Mouse (Mus musculus): ENCODE results near the gene Pitpnm2.

DNA sequence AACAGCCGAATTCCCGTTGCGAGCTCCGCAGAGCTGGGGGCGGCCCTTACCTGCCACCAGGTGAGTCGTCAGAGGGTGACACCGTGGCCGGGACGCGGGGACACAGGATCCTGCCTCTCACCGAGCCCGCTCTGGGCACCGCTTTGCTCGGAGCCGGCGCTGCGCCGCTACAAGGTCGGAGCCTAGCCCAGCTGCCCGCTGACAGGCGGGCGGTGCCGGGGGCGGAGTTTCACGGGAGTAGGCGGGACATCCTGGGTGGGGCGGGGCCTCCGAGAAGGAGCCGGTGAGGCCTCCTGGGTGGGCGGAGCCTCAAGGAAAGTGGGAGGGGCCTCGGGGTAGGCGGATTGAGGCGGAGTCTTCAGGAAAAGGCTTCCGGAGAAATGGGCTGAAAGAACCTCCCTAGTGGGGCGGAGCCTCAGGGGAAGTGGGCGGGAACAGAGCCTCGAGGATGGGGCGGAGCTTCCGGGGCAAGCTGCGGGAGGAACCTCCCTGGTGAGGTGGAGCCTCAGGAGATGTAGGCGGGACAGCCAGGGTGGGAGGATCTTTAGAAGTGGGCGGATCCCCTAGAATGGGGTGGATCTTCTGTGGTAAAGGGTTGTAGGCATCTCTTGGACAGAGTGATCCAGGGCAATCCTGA is 153.8 kb downstream of the Pitpnm2 start, which contains the start of gene Abcb9:
- no peak for TF ChIP-seq CTCF (IDR thresholded peaks at IDR 0.05; ENCODE audit: low read depth)
- TF ChIP-seq EP300 (IDR thresholded peaks at IDR 0.05; ENCODE audit: low read depth), result no peak

Data from liver, embryonic 14.5 days (tissue).